Mouse (Mus musculus) embryo, embryonic 11.5 days (tissue): ENCODE measurements at regions not wholly inside any gene's neighbourhood (a gene's known extent, or its start where the extent isn't known, plus 50 kb on each side); places are given as distances from the start of the nearest gene placed in this dataset.
A peak's percentile ranks its signal among the peaks of the same experiment; 100 is the strongest.
"Not testable (repeated sequence)": the region's sequence is repeated elsewhere in the genome, so short reads cannot be mapped to it uniquely, and the experiment has no call there.

Source experiments
- DNase-seq: peaks from one replicate; pipeline ENCODE4 v3.0.0-alpha.2; 2012; ENCODE audit warnings: low read depth, low spot score

- no peak for DNase-seq
Observed at GRCm38 (mm10) chr5:134848981-134849380, 57.6 kb downstream of the Tmem270 start.

GRCm38 (mm10) chr5:134848571-134848970 lies 58.0 kb downstream of the Tmem270 start:
- DNase-seq: no peak

- DNase-seq: no peak
Observed at GRCm38 (mm10) chr5:134845416-134845815, 61.1 kb downstream of the Tmem270 start.

DNA sequence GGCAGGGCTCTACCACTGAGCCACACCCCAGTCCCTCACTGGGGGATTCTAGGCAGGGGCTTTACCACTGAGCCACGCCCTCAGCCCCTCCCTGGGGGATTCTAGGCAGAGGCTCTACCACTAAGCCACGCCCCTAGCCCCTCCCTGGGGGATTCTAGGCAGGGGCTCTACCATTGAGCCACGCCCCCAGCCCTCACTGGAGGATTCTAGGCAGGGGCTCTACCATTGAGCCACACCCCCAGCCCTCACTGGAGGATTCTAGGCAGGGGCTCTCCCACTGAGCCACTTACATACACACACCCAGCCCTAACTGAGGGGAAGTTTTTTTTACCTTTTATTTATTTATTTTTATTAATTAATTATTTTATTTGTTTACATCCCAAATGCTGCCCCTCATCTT lies 62.3 kb downstream of the Tmem270 start:
- DNase-seq: not testable (repeated sequence)

- no peak for DNase-seq
Observed at GRCm38 (mm10) chr5:134841205-134841980, 65.1 kb downstream of the Tmem270 start.

DNA sequence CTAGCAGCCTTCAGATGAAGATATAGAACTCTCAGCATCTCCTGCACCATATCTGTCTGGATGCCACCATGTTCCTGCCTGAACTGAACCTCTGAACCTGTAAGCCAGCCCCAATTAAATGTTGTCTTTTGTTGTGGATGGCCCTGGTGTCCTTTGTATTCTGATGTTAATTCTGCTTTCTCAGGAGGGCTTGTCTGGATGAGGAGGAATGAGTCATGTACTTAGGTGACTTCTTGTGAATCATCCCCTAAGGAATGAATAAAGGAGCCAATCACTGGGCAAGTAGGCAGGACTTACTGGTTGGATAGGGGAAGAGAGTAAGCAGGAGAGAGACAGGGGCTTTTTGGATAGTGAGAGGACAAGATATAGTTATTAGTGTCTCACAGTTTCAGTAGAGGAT lies 70.0 kb downstream of the Tmem270 start:
- no peak for DNase-seq

DNA sequence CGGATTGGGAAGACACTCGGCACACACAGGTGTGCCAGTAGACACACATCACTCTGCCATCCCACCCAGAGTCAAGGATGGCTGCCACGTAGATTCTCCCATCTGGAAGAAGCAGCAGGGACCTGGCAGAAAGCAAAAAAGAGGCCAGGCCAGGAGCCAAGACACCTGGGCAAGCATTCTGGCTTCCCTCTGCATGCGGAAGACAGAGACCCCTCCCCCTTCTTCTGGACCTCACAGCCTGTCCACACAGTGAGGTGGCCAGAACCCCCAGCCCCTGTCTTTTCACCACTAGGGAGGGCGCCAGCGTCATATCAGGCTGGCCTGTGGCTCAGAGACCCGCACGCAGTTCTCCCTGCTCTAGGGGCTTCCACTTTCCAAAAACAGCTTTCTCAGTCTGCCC lies 73.6 kb downstream of the Tmem270 start:
- no peak for DNase-seq

- DNase-seq: peak; percentile 14
Observed at GRCm38 (mm10) chr5:134817671-134818070, 70.5 kb upstream of the Eln start.

DNA sequence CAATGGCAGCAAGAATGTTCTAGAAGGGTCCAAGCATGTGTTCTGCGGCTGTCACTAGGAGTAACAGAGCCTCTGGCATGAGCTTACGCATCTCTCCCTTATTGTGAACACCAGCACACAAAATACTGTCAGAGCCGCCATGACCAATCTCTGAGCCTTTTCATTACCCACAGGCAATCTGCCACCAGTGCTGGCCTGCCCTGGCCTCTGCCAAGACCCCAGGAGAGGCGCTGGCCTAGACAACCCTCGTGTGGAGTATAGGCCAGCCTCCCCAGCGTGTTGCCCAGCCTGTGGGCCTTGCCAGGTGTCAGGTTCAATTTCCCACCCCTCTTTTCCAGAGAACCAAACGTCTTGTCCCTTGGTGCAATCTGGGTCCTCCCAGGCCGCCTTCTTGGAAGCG lies 62.0 kb upstream of the Eln start:
- DNase-seq: no peak

GRCm38 (mm10) chr5:134804291-134805049 lies 57.3 kb upstream of the Eln start:
- DNase-seq: no peak

GRCm38 (mm10) chr5:134802161-134802719 lies 55.1 kb upstream of the Eln start:
- no peak for DNase-seq

DNA sequence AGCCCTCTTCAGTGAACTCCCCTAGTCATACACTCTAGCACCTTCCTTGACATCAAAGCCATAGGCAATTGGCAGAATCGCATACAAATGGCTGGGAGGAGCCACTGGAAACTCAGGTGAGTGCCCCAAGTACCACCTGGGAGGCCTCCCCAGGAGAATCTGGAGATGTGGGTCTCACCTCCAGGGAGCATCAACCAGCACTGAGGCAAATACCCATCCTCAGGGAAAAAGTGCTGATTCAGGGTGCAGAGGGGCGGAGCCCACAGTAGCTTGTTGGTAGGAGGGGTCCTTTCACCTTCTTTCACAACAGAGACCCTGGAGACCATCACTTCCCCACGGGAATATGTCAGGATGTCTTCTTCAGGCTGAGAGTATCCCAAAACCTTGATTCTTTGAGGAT lies 53.4 kb upstream of the Eln start:
- DNase-seq: no peak

- DNase-seq: no peak
Observed at GRCm38 (mm10) chr5:134799911-134800310, 52.8 kb upstream of the Eln start.

- DNase-seq: no peak
Observed at GRCm38 (mm10) chr5:134797688-134798094, 50.6 kb upstream of the Eln start.
